Mouse (Mus musculus) cortical plate, adult 2 months (tissue): Measurements from ENCODE around the gene Adam33.
A peak's percentile ranks its signal among the peaks of the same experiment; 100 is the strongest.

ENCODE experiments used
- CTCF ChIP-seq: fragments of 200-500 bp; IDR thresholded peaks from 2 replicates; pipeline ENCODE4 v1.5.1; 2011; ENCODE audit warnings: mild to moderate bottlenecking, control low read depth, low read length; ENCODE audit not compliant: insufficient read depth; ENCODE audit errors: extremely low read depth
- POLR2A ChIP-seq: fragments of 200-500 bp; IDR thresholded peaks from 2 replicates; pipeline ENCODE4 v1.6.1; 2011; ENCODE audit warnings: mild to moderate bottlenecking, low read length, control low read depth; ENCODE audit not compliant: insufficient read depth; ENCODE audit errors: extremely low read depth

DNA sequence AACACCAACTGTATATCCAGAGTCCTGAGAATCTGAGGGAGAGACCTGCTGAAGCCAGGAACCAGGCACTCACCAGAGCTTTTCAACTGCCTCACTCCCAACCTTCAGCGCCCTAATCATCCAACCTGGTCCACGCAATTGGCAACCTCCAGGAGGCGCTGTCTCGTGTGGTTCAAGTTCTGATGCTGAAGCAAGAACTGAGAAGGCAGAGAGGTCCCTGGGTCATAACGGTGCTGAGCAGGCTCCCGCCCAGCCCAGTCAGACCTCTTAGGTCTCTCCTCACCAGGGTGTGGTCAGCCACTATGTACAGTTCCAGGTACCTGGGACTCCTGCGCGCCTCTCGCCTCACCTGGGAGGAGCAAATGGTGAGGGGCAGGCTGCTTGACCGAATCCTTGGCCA, 8.0 kb downstream of the Adam33 start:
- TF ChIP-seq CTCF, result peak; percentile 62
- no peak for TF ChIP-seq POLR2A
